Mouse (Mus musculus): ENCODE measurements around the gene Cass4.

DNA sequence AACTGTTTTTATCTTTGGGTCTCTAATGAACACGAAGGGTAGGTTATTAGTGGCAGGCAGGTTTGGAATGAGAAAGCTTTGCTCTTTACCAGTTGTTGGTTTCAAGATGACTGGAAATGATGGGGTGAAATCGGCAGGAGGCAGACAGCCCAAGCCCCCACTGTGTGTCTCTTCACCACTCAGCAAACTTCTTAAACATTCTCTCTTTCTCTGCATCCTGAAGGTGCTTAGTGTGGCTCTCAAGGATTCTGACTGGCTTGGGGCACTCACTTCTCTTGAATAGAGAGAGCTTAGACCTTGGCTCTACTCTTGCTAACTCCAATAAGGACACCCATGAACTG lies 428 bp downstream of the Cass4 start:
- no peak for TF ChIP-seq CTCF (IDR thresholded peaks at IDR 0.05)
- TF ChIP-seq POLR2A (IDR thresholded peaks at IDR 0.05; ENCODE audit: insufficient read depth, low read depth, low read length) = no peak
